Mouse (Mus musculus): ENCODE data around the gene Gpm6b. TPM values are rescaled to one million over a fixed set of nuclear protein-coding genes. Genes with fewer than 3 reads are reported as not detected.

Gpm6b gene
- polyA plus RNA-seq, 1 experiment from 2014 or later: 104 TPM

Other genes starting within 250 kb of the Gpm6b start
- 18.9 and 20.7 TPM in 2 replicates for gene Gemin8, start 68.5 kb upstream of the Gpm6b start, polyA plus RNA-seq (2014; fragmentation: Nextera tagmentation; extraction: Ambion mirVana)
- gene Trappc2, start 201.7 kb downstream of the Gpm6b start, polyA plus RNA-seq (2014; fragmentation: Nextera tagmentation; extraction: Ambion mirVana): 37.0 and 37.2 TPM in 2 replicates
- 7.3 and 8.9 TPM in 2 replicates for gene Ofd1, start 201.8 kb downstream of the Gpm6b start, polyA plus RNA-seq (2014; fragmentation: Nextera tagmentation; extraction: Ambion mirVana)
- gene Rab9, start 241.0 kb downstream of the Gpm6b start, polyA plus RNA-seq (2014; fragmentation: Nextera tagmentation; extraction: Ambion mirVana): 45.1 and 53.6 TPM in 2 replicates